Mouse (Mus musculus) macrophage (primary cell): ENCODE results near the gene Klhl36. TPM values are rescaled to one million over a fixed set of nuclear protein-coding genes. Genes with fewer than 3 reads are reported as not detected.

Experiments
- H3K27ac ChIP-seq: fragments of 350-480 bp; formaldehyde crosslinking; 2 replicates; pipeline ENCODE4 v1.9.0; 2021
- H3K36me3 ChIP-seq: fragments of 350-480 bp; formaldehyde crosslinking; 2 replicates; pipeline ENCODE4 v1.9.0; 2021; ENCODE audit errors: inconsistent target
- H3K4me3 ChIP-seq: fragments of 350-480 bp; formaldehyde crosslinking; 2 replicates; pipeline ENCODE4 v1.9.0; 2021; ENCODE audit errors: inconsistent target
- H3K79me2 ChIP-seq: fragments of 350-480 bp; formaldehyde crosslinking; 2 replicates; pipeline ENCODE4 v1.9.0; 2021; ENCODE audit errors: inconsistent target
- WGBS: methylation state at CpG from one replicate; pipeline ENCODE4 v1.1.7; 2026; ENCODE audit warnings: inconsistent platforms; ENCODE audit not compliant: missing documents; 5-methylcytosine and 5-hydroxymethylcytosine counted together
- polyA plus RNA-seq: library from polyadenylated mRNA; stranded (reverse); fragments of 250-400 nt; gene quantifications from 3 replicates; pipeline ENCODE4 v1.2.4, GENCODE M21; 2018; ENCODE audit warnings: inconsistent platforms

Gene Klhl36
- polyA plus RNA-seq, 1 experiment from 2014 or later, result 2.8 TPM

DNA sequence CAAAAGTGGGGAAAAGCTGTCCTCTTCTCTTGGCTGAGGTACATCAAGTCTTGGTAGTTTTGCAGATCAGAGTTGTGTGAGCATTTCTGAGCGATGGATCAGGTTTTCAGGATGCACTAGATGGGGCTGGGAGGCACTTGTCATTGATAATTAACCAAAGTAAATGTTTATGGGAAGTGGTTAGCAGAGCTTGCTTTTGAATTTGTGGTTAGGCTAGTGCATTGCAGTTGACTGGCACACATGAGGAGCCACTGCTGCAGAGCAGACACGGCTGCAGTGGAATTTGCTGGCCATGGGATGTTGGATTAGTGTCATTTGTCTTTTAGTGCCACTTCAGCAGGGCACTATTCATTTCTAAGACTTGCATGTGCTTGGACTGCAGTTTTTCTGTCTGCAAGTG, 52.1 kb downstream of the Klhl36 start:
- WGBS, result 4% methylated on average over 2 of the region's 2 CpGs
- Histone ChIP-seq H3K4me3 (no peak overlapping the region), H3K27ac (no peak overlapping the region), H3K36me3 (no peaks in the 10 kb centered on the region), H3K79me2 (peaks cover 79% of the 10 kb centered on the region)

DNA sequence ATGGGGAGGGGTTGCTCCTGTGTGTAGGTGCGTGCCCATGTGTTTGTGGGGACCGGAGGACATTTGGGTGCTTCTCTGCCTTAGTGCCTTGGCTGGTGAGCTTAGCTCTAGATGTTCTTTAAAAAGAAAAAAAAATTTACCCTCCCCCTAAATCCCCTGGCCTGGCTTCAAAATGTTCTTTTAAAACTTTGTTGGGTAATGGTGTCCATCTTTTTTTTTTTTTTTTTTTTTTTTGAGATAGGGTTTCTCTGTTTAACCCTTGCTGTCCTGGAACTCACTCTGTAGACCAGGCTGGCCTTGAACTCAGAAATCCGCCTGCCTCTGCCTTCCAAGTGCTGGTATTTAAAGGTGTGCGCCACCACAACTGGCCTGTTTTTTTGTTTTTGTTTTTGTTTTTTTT, 53.2 kb downstream of the Klhl36 start:
- H3K79me2 ChIP-seq, result peaks cover 90% of the 10 kb centered on the region
- H3K36me3 ChIP-seq, result no peaks in the 10 kb centered on the region
- no peak overlapping the region for H3K27ac ChIP-seq
- no peak overlapping the region for H3K4me3 ChIP-seq
- WGBS, result 97% methylated on average over 4 of the region's 4 CpGs

DNA sequence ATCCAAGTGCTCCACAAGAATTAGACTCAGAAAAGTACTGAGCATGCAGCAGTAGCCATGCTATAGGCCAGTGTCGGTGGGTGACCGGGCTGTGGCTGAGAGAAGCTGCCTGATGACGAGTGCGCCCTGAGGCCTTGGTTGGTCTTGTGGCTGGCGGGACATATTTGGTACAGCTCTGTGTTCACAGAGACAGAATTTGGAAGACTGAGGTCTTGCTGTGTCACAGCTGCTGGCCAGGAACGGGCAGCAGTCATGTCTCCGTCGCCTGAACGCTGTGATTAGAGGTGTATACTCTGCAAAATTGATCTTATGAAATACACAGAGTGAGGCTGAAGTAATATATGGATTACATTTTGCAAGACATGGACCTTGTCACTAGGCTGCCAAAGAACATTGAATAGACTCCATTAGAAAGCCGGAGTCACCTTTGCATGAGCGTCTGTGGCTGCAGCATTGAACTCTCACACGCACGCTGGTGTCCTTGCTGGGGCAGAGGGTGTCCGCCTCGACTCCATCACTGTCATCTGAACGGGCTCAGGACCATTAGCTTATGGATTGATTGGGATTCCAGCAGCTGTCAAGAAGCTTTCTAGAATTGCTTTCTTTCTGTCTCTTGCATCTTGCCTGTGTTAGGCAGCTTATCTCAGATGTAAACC, 54.3 kb downstream of the Klhl36 start:
- H3K4me3 ChIP-seq, result no peak overlapping the region
- H3K27ac ChIP-seq, result no peak overlapping the region
- H3K79me2 ChIP-seq, result peaks cover 99% of the 10 kb centered on the region
- H3K36me3 ChIP-seq, result no peaks in the 10 kb centered on the region
- 94% methylated on average over 16 of the region's 16 CpGs for WGBS

DNA sequence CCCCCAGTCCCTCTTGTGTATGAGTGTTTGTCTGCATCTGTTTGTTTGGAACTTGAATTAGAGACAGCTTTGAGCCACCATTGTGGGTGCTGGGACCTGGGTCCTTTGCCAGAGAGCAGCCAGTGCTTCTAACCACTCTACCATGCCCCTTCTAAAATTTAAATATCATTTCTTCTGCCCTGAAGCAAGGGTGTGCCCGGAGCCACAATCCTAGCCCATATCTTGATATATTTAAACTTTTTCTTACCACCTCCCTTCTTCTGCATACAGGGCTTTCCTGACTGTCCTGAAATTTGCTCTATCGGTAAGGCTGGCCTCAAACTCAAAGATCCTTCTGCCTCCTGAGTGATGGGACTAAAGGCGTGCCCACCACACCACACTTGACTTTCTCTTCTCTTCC, 55.3 kb downstream of the Klhl36 start:
- 93% methylated on average over 3 of the region's 3 CpGs for WGBS
- Histone ChIP-seq H3K4me3 (no peak overlapping the region), H3K79me2 (peaks cover 99% of the 10 kb centered on the region), H3K36me3 (no peaks in the 10 kb centered on the region), H3K27ac (no peak overlapping the region)

DNA sequence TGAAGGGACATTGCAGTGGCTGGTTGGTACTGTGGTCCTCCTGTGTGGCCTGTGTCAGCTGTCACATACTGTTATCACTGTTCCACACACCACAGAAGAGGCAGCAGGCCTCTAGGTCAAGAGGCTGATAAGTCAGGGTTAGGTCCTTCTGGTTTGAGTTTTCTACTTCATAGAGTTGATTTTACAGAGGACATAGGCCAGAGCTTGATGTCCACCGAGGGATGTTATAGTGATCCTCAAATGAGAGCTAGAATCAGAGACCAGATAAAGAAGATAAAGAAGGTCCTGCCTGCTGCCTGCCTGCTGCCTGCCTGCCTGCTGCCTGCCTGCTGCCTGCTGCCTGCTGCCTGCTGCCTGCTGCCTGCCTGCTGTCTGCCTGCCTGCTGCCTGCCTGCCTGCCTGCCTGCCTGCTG, 56.1 kb downstream of the Klhl36 start:
- 67% methylated on average over 1 of the region's 1 CpGs for WGBS
- Histone ChIP-seq H3K36me3 (no peaks in the 10 kb centered on the region), H3K4me3 (no peak overlapping the region)

DNA sequence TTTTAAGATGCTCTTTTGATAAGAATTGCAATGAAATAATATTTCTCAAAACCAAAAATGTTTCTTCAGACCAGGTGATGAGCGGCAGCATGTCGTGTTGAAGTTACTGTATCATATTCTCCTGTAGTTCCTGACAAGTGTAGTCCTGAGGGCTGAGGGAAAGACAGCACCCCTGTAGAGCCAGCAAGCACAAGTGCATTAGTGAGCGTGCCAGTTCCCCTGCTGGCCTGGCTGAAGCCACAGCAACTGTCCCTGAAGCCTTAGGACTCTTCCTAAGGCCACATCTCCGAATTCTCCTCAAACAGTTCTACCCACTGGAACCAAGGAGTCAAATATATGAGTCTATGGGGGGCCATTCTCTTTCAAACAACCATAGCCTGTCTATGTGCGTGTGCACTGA, 61.2 kb downstream of the Klhl36 start:
- no peaks in the 10 kb centered on the region for H3K36me3 ChIP-seq
- WGBS, result 100% methylated on average over 4 of the region's 5 CpGs
- H3K27ac ChIP-seq, result no peak overlapping the region
- H3K4me3 ChIP-seq, result no peak overlapping the region
- H3K79me2 ChIP-seq, result peaks cover 95% of the 10 kb centered on the region

More for the DNA sequence above, 56.1 kb downstream of the Klhl36 start:
- Histone ChIP-seq H3K27ac (no peak overlapping the region), H3K79me2 (peaks cover 99% of the 10 kb centered on the region)

DNA sequence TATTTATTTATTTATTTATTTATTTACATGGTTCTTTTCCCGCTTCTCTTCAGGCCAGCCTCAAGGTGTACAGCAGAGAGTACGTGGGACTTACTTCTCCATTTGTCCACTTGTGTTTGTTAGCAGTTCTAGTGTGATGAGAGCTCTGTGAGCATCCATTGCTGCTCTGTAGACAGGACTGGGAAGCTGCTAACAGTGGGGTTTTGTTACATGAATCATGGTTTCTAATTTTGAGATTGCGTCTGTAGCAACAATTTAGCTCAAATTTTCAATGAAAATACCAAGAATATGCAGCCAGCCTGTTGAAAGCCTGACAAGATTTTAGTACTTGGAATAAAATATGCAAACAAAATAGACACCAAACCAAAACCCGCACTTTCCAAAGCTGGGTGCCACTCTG, 63.4 kb downstream of the Klhl36 start:
- Histone ChIP-seq H3K36me3 (no peaks in the 10 kb centered on the region), H3K4me3 (no peak overlapping the region), H3K27ac (no peak overlapping the region), H3K79me2 (peaks cover 96% of the 10 kb centered on the region)
- WGBS, result 88% methylated on average over 4 of the region's 4 CpGs

DNA sequence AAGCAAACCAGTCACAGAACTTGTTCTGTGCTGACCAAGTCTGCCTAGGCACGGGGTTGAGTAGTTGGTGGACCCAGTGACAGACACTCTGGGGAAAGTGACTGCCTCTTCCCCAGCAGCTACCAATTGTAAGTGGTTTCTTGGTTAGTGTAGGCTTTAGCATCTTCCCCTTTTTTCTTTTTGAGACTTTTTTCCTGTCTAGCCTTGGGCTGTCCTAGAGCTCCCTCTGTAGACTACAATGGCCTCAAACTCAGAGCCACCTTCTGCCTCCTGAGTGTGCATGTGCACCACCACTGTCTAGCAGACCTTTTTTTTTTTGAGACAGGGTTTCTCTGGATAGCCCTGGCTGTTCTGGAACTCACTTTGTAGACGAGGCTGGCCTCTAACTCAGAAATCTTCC, 64.4 kb downstream of the Klhl36 start:
- H3K79me2 ChIP-seq, result peaks cover 96% of the 10 kb centered on the region
- H3K27ac ChIP-seq, result no peak overlapping the region
- no peak overlapping the region for H3K4me3 ChIP-seq
- no peaks in the 10 kb centered on the region for H3K36me3 ChIP-seq
- WGBS, result 33% methylated on average over 2 of the region's 2 CpGs

Other genes with a start within 250 kb of the Klhl36 start
- not detected in 3 replicates for gene Adad2, start 249.5 kb upstream of the Klhl36 start, polyA plus RNA-seq
- gene Kcng4, start 226.6 kb upstream of the Klhl36 start, polyA plus RNA-seq, result not detected in 3 replicates
- gene Wfdc1, start 195.9 kb upstream of the Klhl36 start, polyA plus RNA-seq, result not detected in 3 replicates
- not detected in 3 replicates for gene Atp2c2, start 162.3 kb upstream of the Klhl36 start, polyA plus RNA-seq
- 9.6 to 10.4 TPM (median 10.1 TPM) in 3 replicates for gene Tldc1, start 83.8 kb upstream of the Klhl36 start, polyA plus RNA-seq
- 407 to 941 TPM (median 598 TPM) in 3 replicates for gene Cotl1, start 21.7 kb upstream of the Klhl36 start, polyA plus RNA-seq
- 21.1 to 45.0 TPM (median 40.8 TPM) in 3 replicates for gene Usp10, start 48.1 kb downstream of the Klhl36 start, polyA plus RNA-seq
- gene Gm20388, start 48.6 kb downstream of the Klhl36 start, polyA plus RNA-seq, result 24.2 to 47.1 TPM (median 38.5 TPM) in 3 replicates
- gene Crispld2, start 130.2 kb downstream of the Klhl36 start, polyA plus RNA-seq, result 0.07 to 0.09 TPM in 2 of 3 replicates, not detected in the other
- 18.5 to 34.0 TPM (median 27.8 TPM) in 3 replicates for gene Zdhhc7, start 239.2 kb downstream of the Klhl36 start, polyA plus RNA-seq